Mouse (Mus musculus) E14TG2a.4 (cell line): ENCODE measurements around the gene Cacna1d.

ENCODE experiments used
- CTCF ChIP-seq: conservative IDR thresholded peaks from 2 replicates; pipeline ENCODE4 v1.5.1; 2014; ENCODE audit warnings: low read length
- NANOG ChIP-seq: IDR thresholded peaks from 2 replicates; pipeline ENCODE4 v1.6.1; 2014; ENCODE audit warnings: borderline replicate concordance, low read length, mixed read lengths
- POU5F1 ChIP-seq: IDR thresholded peaks from 2 replicates; pipeline ENCODE4 v1.6.1; 2014; ENCODE audit warnings: low read length, borderline replicate concordance

- TF ChIP-seq CTCF (no peak), NANOG (no peak), POU5F1 (no peak)
These were observed 138.3 kb downstream of the Cacna1d start for GRCm38 (mm10) chr14:30352951-30353270.
